Mouse (Mus musculus): ENCODE data around the gene Casp8. TPM values are rescaled to one million over a fixed set of nuclear protein-coding genes. Genes with fewer than 3 reads are reported as not detected.
"Not testable (repeated sequence)": the region's sequence is repeated elsewhere in the genome, so short reads cannot be mapped to it uniquely, and the experiment has no call there.

Casp8 gene
- total RNA-seq, 2 experiments from 2014 or later: 2.5 TPM

- no peak for DNase-seq (ENCODE audit: low spot score in 2 of 2)
Measured at GRCm38 (mm10) chr1:58798911-58799310, 3.7 kb downstream of the Casp8 start.

DNA sequence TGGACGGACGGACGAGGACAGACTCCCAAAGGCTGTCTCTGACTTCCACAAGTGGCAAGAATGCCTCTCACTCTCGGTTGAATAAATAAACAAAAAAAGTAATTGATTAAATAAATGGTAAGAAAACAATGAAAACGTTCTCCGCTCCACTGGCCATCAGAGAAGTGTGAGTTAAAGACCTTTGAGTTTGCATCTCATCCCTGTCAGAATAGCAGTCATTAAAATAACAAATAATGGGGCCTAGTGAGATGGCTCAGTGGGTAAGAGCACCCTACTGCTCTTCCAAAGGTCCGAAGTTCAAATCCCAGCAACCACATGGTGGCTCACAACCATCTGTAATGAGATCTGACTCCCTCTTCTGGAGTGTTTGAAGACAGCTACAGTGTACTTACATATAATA lies 5.5 kb downstream of the Casp8 start:
- DNase-seq (ENCODE audit: low spot score in 2 of 2): not testable (repeated sequence)

DNA sequence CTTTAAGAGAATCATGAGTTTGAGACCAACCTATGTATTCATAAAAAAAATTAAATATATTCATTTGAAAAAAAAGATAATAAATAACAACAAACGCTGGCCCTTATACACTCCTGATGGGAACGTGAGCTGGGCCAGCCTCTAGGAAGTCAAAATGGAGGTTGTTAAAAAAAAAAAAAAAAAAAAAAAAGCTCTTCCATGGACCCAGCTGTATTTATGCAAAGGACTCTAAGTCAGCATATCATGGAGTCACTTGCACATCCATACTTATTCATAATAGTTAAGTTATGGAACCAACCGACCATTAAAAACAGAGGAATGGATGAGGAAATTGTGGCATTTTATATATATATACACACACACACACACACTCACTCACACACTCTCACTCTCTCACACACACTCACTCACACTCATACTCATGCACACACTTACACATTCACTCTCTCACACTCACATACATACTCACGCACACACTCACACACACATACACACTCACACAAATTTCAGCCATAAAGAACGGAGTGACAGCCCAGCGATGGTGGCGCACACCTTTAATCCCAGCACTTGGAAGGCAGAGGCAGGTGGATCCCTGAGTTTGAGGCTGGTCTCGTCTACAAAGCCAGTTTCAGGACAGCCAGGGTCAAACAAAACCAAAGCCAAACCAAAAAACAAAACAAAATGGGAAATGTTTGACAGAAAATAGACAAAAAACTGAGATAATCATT lies 6.5 kb downstream of the Casp8 start:
- no peak for DNase-seq (ENCODE audit: low spot score in 2 of 2)

DNA sequence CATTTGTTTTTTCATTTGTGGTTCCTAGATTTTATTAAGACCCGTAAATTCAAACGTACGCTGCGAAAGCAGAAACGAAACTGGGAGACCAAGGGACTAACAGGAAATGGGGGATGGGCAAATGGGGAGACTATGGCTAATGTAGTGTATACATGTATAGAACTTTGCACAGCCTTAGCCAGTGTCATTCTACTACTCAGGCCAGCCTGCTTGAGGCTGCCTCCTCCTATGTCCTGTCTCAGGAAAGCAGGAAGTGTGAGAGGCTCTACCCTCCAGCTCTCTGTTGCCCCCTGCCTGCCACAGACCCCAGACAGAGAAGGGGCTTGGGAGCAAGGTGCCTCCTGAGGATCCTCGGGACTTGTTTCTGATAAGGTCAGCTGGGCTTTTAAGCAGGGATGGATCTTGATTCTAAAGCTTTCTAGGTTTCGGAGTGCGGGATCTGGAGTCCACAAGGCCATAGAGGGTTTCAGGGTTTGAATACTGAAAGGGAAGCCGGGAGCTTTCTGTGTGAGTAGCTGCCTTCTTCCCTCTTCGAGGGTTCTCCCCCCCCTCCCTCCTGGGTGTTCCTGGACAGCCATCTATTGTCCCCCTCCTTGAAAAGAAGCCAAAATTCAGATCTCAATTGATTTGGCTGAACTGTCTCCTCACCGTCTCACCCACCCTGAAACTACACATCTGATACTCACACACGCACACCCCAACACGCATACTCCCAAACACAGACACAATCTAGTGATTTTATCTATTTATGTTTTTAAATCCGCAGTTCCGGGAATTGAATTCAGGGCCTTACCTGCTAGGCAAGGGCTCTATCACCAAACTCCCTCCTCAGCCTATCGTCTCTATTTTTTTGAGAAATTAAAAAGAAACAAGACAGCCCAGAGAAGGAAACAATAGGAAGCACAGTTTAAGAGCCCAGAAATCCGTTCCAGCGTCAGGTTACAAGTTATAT lies 7.4 kb downstream of the Casp8 start:
- DNase-seq (ENCODE audit: low spot score in 2 of 2): no peak

DNA sequence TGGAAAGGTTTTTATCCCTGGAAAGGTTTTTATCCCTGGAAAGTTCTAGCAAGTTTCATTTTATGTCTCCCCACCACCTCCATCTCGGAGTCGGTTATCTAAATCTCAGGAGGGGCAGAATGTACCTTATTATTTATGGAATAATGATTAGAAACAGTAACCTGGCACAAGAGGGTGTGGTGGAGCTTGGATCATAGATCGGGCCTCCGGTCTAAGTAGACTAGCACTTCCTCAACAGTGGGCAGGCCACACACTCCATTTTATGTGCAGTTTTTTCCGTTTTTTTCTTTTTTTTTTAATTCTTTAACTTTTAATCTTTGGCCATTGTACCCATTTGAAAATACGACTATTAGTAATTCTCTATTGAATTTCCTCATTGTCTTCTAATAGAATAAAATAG lies 8.4 kb downstream of the Casp8 start:
- DNase-seq (ENCODE audit: low spot score in 2 of 2): no peak

- no peak for DNase-seq (ENCODE audit: low spot score in 2 of 2)
Measured at GRCm38 (mm10) chr1:58806651-58807050, 11.5 kb downstream of the Casp8 start.

- no peak for DNase-seq (ENCODE audit: low spot score in 2 of 2)
Measured at GRCm38 (mm10) chr1:58826319-58826718, 31.1 kb downstream of the Casp8 start.

DNA sequence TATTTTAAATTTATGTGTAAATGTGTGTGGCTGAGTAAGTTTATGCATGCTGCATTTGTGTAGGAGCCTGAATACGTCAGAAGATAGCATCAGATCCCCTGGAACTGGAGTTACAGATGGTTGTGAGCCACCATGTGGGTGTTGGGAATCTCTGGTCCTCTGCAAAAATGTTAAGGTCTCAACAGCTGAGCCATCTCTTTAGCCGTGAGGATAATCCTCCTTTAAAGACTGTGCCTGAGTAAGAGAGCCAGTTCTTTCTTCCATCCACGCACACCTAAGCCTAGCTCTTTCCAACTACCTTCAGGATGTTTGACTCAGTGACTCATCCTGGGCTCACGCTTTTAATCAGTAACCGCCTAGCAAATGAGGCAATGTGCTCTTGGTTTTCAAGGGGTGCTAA lies 35.6 kb downstream of the Casp8 start:
- DNase-seq (ENCODE audit: low spot score in 2 of 2): peak; percentile 29 to 51

- DNase-seq (ENCODE audit: low spot score in 2 of 2): no peak
Measured at GRCm38 (mm10) chr1:58832198-58832597, 37.0 kb downstream of the Casp8 start.

GRCm38 (mm10) chr1:58856811-58857210 lies 61.6 kb downstream of the Casp8 start:
- DNase-seq (ENCODE audit: low spot score in 2 of 2): not testable (repeated sequence)

DNA sequence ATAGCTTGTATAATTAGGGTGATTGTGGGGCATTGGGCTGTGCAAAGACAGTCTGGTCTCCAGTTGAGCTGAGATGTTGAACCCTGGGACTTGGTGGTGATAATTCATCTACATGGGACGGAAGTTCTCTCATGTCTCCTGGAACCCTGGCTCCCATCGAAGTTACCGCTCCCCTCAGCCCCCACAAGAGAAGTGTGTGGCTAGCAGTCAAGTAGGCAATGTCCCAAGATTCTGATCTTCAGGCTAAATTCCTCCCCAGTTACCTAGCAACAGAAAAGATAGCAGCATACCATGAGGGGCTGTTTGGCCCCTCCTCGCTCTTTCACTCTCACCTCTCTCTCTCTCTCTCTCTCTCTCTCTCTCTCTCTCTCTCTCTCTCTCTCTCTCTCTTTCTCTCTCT lies 64.0 kb downstream of the Casp8 start:
- DNase-seq (ENCODE audit: low spot score in 2 of 2): not testable (repeated sequence)

GRCm38 (mm10) chr1:58859738-58860365 lies 64.7 kb downstream of the Casp8 start:
- DNase-seq (ENCODE audit: low spot score in 2 of 2): not testable (repeated sequence)

DNA sequence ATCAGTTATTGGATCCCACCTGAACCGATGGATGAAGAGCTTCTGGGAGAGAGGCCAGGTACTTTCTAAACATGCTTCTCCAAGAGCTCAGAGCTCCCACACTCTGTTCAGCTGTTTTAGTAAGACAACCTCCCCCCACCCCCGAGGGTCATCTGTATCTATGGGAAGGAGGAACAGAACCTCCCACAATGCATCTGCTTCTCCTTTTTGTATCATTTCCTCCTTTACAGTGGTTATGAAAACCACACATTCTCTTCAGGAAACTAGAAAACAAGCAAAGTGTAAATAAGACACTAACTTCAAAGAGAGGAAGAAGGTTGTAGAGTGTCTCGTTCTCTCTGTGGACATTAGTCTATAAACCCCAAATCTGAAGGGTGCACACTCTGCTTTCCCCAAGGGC lies 65.4 kb downstream of the Casp8 start:
- not testable (repeated sequence) for DNase-seq (ENCODE audit: low spot score in 2 of 2)

- not testable (repeated sequence) for DNase-seq (ENCODE audit: low spot score in 2 of 2)
Measured at GRCm38 (mm10) chr1:58876500-58876899, 81.3 kb downstream of the Casp8 start.

GRCm38 (mm10) chr1:58879291-58879690 lies 84.1 kb downstream of the Casp8 start:
- DNase-seq (ENCODE audit: low spot score in 2 of 2): not testable (repeated sequence)

DNA sequence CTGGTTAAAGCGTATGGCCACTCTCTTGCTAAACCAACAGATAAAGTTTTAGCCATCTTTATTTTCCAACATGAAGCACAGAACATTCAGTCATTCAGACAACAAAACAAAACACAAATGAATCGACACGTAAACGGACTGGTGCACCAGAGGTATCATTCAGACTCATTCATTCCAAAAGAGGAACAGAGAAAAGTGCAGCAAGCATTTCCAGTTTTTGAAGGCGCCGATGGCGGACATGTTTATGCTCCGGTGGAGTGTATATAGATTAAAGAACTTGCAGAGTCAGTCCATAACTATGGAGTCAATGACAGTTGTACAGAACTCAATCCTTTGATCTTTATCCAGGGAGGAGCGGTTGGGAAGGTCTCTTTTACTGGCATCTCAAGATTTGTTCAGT lies 88.1 kb downstream of the Casp8 start:
- not testable (repeated sequence) for DNase-seq (ENCODE audit: low spot score in 2 of 2)

GRCm38 (mm10) chr1:58885646-58886045 lies 90.5 kb downstream of the Casp8 start:
- DNase-seq (ENCODE audit: low spot score in 2 of 2): no peak

DNA sequence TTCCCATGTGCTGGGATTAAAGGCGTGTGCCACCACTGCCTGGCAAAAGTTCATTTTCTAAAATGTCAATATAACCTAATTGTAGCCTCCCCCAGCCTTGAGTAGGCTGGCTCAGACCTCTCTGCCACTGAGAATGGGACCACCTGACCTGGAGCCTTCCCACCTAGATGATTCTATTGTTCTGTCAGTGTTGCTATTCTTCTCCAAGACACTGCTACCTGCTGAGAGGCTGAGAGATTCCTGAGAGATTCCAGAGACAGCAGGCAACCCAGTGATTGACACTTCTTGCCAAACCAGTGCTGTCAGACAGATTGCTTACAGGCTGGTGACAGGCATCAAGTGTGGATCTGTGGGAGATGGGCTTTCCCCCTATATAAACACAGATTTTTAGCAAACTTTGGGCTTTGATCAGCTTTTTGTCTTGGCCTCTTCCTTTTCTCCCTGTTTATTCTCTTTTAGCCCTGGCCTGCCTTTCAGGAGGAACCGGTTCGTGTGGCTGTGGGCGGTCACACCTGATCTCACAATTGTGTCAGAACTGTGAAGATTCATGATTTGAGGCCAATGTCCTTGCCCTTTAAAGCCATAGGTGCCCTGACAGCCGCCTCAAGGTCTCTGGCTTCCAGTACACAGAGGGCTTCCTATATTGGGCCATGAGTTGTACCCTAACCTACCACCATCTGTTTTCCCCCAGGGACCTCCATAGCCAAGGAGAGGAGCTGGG lies 94.8 kb downstream of the Casp8 start:
- DNase-seq (ENCODE audit: low spot score in 2 of 2): no peak

DNA sequence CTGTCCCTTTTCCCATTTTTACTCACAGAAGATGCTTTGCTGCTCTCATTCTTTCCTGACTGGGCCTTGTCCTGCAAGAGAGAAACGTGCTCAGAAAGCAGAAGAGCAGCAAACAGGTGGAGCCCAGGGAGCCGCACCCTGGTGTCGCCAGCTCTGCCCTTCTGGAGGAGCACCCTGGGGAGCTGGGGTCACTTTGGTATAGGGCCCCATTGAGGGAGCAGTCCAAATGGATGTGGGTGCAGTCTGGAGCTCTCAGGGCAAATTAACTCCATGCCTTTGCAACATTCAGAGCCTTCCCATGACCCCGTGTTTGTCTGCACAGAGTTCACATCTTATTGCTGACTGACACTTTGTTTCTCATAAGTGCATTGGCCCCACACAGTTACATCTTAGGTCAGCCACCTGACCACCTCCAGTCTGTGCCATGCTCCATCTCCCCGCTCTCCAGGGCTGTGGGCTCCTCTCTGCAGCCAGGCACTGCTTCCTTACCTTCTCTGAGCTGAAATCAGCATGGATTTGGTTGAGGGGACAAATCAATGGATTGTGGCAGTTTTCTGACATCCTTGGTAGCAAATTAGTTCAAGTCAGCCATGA lies 95.6 kb downstream of the Casp8 start:
- DNase-seq (ENCODE audit: low spot score in 2 of 2): not testable (repeated sequence)

GRCm38 (mm10) chr1:58891481-58892170 lies 96.5 kb downstream of the Casp8 start:
- DNase-seq (ENCODE audit: low spot score in 2 of 2): not testable (repeated sequence)
